Mouse (Mus musculus): ENCODE results near the gene Pla2g15. TPM values are rescaled to one million over a fixed set of nuclear protein-coding genes. Genes with fewer than 3 reads are reported as not detected.

Gene Pla2g15
- total and polyA plus RNA-seq, 3 experiments, result 4.0 to 9.4 TPM; not detected in 1

GRCm38 (mm10) chr8:106133526-106133925 is 16.7 kb upstream of the Pla2g15 start:
- no peak for DNase-seq (ENCODE audit: low read depth, low spot score)
- H3K4me3 ChIP-seq (ENCODE audit: control insufficient read depth in 1 of 2, insufficient read depth in 1 of 2, low read depth in 2 of 2, low read length in 2 of 2), result no peak overlapping the region
- no peak overlapping the region for H3K9ac ChIP-seq (ENCODE audit: control insufficient read depth, low read depth, low read length, poor library complexity, severe bottlenecking)
- H3K27ac ChIP-seq (ENCODE audit: control insufficient read depth, low read depth, low read length), result no peak overlapping the region
- TF ChIP-seq MAZ (IDR thresholded peaks at IDR 0.05; ENCODE audit: low read depth, low read length), result no peak
- TF ChIP-seq UBTF (IDR thresholded peaks at IDR 0.05; ENCODE audit: borderline replicate concordance, insufficient read depth, low read depth, low read length), result no peak
- no peak for TF ChIP-seq TAL1 (IDR thresholded peaks at IDR 0.05; ENCODE audit: low read length)
- TF ChIP-seq KAT2A (conservative IDR thresholded peaks at IDR 0.05; ENCODE audit: low read depth, low read length), result no peak
- TF ChIP-seq ETS1 (IDR thresholded peaks at IDR 0.05; ENCODE audit: low read depth, low read length), result no peak
- no peak for TF ChIP-seq MEF2A (IDR thresholded peaks at IDR 0.05; ENCODE audit: extremely low read depth, insufficient replicate concordance, low read depth, low read length, poor library complexity, severe bottlenecking)
- no peak for TF ChIP-seq ZKSCAN1 (IDR thresholded peaks at IDR 0.05; ENCODE audit: low read depth, low read length)
- TF ChIP-seq NELFE (IDR thresholded peaks at IDR 0.05; ENCODE audit: low read depth, low read length), result no peak
- no peak for TF ChIP-seq MXI1 (IDR thresholded peaks at IDR 0.05; ENCODE audit: low read depth, low read length)
- TF ChIP-seq MAX (IDR thresholded peaks at IDR 0.05; ENCODE audit: low read length), result no peak
- no peak for TF ChIP-seq JUND (IDR thresholded peaks at IDR 0.05; ENCODE audit: low read depth, low read length)
- no peak for TF ChIP-seq POLR2AphosphoS5 (IDR thresholded peaks at IDR 0.05; ENCODE audit: borderline replicate concordance, low read depth, low read length)
- TF ChIP-seq USF2 (IDR thresholded peaks at IDR 0.05; ENCODE audit: borderline replicate concordance in 1 of 2, insufficient read depth in 1 of 2, low read depth in 1 of 2, low read length in 2 of 2), result no peak
- TF ChIP-seq GABPA (IDR thresholded peaks at IDR 0.05; ENCODE audit: low read depth, low read length), result no peak
- TF ChIP-seq NRF1 (IDR thresholded peaks at IDR 0.05; ENCODE audit: insufficient read depth, low read depth, low read length, poor library complexity, severe bottlenecking), result no peak
- peaks cover 5 to 19% of the 10 kb centered on the region in 2 experiments for H3K36me3 ChIP-seq (ENCODE audit: control insufficient read depth in 1 of 2, insufficient read depth in 2 of 2, low read length in 2 of 2)
- no peaks in the 10 kb centered on the region for H3K9me3 ChIP-seq (replicated peaks; ENCODE audit: insufficient read depth, low read length)
- peaks cover 0 to 7% of the 10 kb centered on the region in 2 experiments; a peak in 2 of 4 replicates for H3K27me3 ChIP-seq (ENCODE audit: control insufficient read depth in 1 of 2, insufficient read depth in 2 of 2, low read length in 2 of 2)
- H3K4me1 ChIP-seq (ENCODE audit: control insufficient read depth in 1 of 2, insufficient read depth in 2 of 2, low read length in 2 of 2), result peaks cover 5 to 22% of the 10 kb centered on the region in 2 experiments
- no peaks in the 10 kb centered on the region; the same call in 1 of the 2 replicates for H3K79me2 ChIP-seq (ENCODE audit: control insufficient read depth, insufficient read depth, low read length, poor library complexity)

- Histone ChIP-seq H3K27me3 (ENCODE audit: control insufficient read depth in 1 of 2, insufficient read depth in 2 of 2, low read length in 2 of 2) (peaks cover 0 to 7% of the 10 kb centered on the region in 2 experiments; a peak in 2 of 4 replicates), H3K9me3 (replicated peaks; ENCODE audit: insufficient read depth, low read length) (no peaks in the 10 kb centered on the region), H3K79me2 (ENCODE audit: control insufficient read depth, insufficient read depth, low read length, poor library complexity) (no peaks in the 10 kb centered on the region; the same call in 1 of the 2 replicates), H3K27ac (ENCODE audit: control insufficient read depth, low read depth, low read length) (no peak overlapping the region), H3K36me3 (ENCODE audit: control insufficient read depth in 1 of 2, insufficient read depth in 2 of 2, low read length in 2 of 2) (peaks cover 1 to 19% of the 10 kb centered on the region in 2 experiments; a peak in 3 of 4 replicates), H3K9ac (ENCODE audit: control insufficient read depth, low read depth, low read length, poor library complexity, severe bottlenecking) (no peak overlapping the region), H3K4me1 (ENCODE audit: control insufficient read depth in 1 of 2, insufficient read depth in 2 of 2, low read length in 2 of 2) (peaks cover 5 to 22% of the 10 kb centered on the region in 2 experiments), H3K4me3 (ENCODE audit: control insufficient read depth in 1 of 2, insufficient read depth in 1 of 2, low read depth in 2 of 2, low read length in 2 of 2) (no peak overlapping the region)
- no peak for DNase-seq (ENCODE audit: low read depth, low spot score)
- TF ChIP-seq TBP (IDR thresholded peaks at IDR 0.05; ENCODE audit: low read depth, low read length) (no peak), TAL1 (IDR thresholded peaks at IDR 0.05; ENCODE audit: low read length) (no peak), MEF2A (IDR thresholded peaks at IDR 0.05; ENCODE audit: extremely low read depth, insufficient replicate concordance, low read depth, low read length, poor library complexity, severe bottlenecking) (no peak), CHD1 (IDR thresholded peaks at IDR 0.05; ENCODE audit: low read depth, low read length) (no peak), POLR2A (IDR thresholded peaks at IDR 0.05; ENCODE audit: control insufficient read depth in 1 of 2, insufficient read depth in 1 of 2, low read depth in 1 of 2, low read length in 2 of 2, poor library complexity in 1 of 2) (no peak), CHD2 (IDR thresholded peaks at IDR 0.05; ENCODE audit: low read length) (no peak), SMC3 (IDR thresholded peaks at IDR 0.05; ENCODE audit: low read depth, low read length) (no peak), RCOR1 (IDR thresholded peaks at IDR 0.05; ENCODE audit: low read depth, low read length) (no peak), MAX (IDR thresholded peaks at IDR 0.05; ENCODE audit: low read length) (no peak), NELFE (IDR thresholded peaks at IDR 0.05; ENCODE audit: low read depth, low read length) (no peak), ZC3H11A (IDR thresholded peaks at IDR 0.05; ENCODE audit: low read depth, low read length) (no peak), ELF1 (IDR thresholded peaks at IDR 0.05; ENCODE audit: low read depth, low read length) (no peak), POLR2AphosphoS5 (IDR thresholded peaks at IDR 0.05; ENCODE audit: borderline replicate concordance, low read depth, low read length) (no peak), HCFC1 (IDR thresholded peaks at IDR 0.05; ENCODE audit: low read depth, low read length) (no peak), GABPA (IDR thresholded peaks at IDR 0.05; ENCODE audit: low read depth, low read length) (no peak)
Observed at GRCm38 (mm10) chr8:106133946-106134345, 16.3 kb upstream of the Pla2g15 start.
